Mouse (Mus musculus) lung, postnatal 0 days (tissue): ENCODE measurements around the gene Foxs1.

Experiments used
- CTCF ChIP-seq: IDR thresholded peaks from 2 replicates; pipeline ENCODE4 v1.5.1; 2016; ENCODE audit warnings: antibody characterized with exemption, mild to moderate bottlenecking
- EP300 ChIP-seq: IDR thresholded peaks from 2 replicates; pipeline ENCODE4 v1.6.1; 2016; ENCODE audit warnings: antibody characterized with exemption, mild to moderate bottlenecking, control low read depth

DNA sequence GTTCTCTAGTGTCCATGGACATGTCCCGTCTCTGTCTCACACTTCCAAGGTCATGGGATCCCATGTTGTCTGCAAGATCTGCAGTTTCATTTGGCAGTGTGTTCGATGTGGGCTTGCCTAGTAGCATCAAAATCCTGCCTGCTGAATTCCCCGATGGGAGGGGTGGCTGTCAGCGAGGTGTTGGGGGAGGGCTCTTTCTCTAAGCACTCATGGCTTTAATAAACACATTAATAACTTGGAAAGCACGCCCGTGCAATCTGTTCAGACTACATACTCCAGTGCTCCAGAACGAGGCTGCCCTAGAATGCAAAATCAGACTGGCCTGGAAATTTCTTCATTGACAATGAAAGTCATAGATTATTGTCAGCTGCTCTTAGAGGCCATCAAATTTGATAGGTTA, 14.1 kb upstream of the Foxs1 start:
- TF ChIP-seq CTCF (no peak), EP300 (no peak)
